Mouse (Mus musculus): ENCODE results near the gene Tbx4. TPM values are rescaled to one million over a fixed set of nuclear protein-coding genes. Genes with fewer than 3 reads are reported as not detected.

Tbx4 gene
- total RNA-seq (2015) (not detected in 2 replicates), total RNA-seq (2017) (not detected in 2 replicates)

DNA sequence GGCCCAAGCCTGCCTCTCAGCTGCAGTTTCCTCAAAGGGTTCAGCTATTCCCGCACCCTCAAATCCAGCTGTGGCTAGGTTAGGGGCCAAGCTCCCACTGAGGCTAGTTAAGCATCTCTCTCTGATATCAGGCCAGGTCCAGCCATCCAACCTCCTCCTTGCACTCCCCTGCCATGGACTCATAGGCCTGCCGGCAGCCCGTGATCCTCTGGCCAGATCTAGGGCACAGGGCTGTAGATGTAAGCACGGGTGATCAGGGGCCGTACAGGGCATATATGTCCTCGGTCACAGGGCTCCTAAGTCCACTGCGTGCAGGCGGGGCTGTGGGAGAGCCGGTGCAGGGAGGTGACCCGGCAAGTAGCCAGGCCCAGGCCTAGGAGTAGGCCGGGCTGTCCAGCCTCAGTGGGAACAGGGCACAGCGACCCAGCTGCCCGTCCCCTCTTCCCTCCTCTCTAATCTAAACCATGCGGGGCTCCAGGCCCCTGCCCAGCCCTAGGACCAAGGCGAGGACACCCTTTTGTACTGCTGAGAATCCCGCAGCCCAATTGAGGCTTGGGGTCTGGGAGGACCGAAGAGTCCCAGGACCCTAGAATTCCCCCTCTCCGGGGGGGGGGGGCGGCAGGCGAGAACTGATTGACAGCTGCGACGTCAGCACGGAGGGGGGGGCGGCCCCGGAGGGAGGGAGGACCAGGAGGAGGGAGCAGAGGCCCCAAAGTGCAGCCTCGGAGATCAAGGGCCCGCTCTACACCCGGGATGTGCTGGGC is at the start of gene Tbx4:
Gene Tbx4, plus strand, starts transcription at position 758 of the 764 bp plus-strand sequence.
- ATAC-seq (ENCODE audit: poor library complexity, severe bottlenecking) = no peak

DNA sequence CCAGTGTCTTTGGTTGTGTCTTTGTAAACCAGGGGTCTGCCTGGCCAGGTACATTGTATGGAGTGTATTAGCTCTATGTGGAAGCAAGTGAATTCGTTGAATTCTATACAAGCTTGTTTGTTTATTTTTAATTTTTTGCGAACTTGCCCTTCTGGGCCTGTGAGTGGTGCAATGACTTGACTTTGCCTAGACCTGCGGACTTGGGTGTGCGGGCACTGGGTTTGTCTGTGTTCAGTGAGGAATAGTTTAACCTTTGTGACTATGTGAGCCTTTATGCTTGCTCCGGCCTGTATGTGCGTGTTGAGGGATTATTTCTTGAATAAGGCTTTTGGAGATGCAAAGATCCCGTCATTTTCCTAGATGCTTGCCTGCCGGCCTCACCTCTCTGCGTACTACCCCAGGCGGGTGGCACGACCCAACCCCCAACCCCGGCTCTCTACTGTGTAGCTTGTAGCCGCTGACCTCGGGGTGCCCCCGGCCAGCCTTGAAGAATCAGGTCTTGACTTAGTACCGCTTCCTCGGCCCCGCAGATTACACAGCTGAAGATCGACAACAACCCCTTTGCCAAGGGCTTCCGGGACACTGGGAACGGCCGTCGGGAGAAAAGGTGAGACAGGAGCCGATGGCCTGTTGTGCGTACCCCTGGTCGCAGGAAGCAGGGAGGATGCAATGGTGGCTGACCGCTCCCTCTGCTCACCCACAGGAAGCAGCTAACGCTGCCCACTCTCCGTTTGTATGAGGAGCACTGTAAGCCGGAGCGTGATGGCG is 49.5 kb upstream of the Tbx4 start:
- ATAC-seq (ENCODE audit: poor library complexity, severe bottlenecking) = no peak

DNA sequence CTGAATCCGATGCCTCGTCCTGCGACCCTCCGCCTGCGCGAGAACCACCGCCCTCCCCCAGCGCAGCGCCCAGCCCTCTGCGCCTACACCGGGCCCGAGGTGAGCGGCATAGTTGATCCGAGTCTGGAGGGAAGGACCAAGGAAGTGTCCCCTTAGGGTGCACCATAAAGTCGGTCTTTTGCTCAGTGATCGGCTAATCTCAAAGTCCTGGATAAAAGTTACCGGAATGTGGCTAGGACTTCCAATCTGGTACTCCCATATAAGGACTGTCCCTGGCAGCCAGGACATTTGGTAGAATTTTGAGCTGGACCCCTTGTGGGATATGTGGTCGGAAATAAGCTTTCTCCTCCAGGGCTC is 49.0 kb upstream of the Tbx4 start:
- ATAC-seq (ENCODE audit: poor library complexity, severe bottlenecking) = no peak

DNA sequence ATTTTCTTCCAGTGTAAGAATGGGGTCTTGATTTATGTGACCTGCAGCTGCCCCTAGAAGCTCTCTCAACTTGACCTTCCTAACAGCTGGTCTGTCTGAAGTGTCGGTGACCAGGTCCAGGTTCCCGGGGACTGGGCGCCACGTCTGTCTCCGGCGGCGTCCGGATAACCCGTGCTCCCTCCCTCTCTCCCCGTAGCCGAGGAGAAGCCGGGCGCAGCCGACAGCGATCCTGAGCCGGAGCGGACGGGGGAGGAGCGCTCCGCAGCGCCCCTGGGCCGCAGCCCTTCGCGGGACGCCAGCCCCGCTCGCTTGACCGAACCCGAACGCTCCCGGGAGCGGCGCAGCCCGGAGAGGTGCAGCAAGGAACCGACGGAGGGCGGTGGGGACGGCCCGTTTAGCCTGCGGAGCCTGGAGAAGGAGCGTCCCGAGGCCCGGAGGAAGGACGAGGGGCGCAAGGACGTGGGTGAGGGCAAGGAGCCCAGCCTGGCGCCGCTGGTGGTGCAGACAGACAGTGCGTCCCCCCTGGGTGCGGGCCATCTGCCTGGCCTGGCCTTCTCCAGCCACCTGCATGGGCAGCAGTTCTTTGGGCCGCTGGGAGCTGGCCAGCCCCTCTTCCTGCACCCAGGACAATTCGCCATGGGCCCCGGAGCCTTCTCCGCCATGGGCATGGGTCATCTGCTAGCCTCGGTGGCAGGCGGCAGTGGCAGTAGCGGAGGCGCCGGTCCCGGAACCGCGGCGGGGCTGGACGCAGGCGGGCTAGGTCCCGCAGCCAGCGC is 48.4 kb upstream of the Tbx4 start:
- no peak for ATAC-seq (ENCODE audit: poor library complexity, severe bottlenecking)

DNA sequence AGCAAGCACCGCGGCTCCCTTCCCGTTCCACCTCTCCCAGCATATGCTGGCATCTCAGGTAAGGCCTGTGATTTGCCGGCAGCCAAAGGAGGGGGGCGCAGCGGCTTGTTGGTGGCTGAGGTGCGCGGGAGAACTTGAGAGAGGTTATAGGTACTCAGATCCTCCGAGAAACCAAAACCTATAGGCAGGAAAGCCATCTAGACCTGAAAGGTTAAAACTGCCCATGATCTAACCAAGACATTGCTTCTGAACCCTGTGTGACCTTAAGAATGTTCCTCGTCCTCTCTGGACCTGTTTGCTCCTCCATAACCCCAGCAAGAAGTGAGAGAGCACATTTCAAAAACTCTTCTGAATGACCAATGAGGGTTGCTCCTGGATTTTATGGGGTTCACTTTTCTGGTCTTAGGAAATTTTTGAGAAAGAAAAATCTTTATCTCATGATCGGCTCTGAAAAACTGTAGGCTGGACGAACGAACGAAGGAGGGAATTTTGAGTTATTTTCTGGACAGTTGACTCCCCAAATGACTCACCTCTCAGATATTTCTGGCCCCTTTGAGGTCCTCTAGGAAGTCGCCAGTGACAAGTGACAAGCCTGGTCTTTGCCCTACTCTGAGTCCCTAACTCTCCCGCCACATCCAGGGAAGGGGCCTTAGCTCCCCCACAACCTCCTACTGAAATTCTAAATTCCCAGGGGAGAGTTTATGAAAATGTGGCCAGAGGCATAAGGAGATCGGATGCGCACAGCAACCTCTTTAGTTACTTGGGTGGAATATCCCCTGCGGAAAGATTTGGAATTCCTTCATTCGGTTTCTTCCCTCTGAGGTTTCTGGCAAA is 47.6 kb upstream of the Tbx4 start:
- ATAC-seq (ENCODE audit: poor library complexity, severe bottlenecking) = no peak

DNA sequence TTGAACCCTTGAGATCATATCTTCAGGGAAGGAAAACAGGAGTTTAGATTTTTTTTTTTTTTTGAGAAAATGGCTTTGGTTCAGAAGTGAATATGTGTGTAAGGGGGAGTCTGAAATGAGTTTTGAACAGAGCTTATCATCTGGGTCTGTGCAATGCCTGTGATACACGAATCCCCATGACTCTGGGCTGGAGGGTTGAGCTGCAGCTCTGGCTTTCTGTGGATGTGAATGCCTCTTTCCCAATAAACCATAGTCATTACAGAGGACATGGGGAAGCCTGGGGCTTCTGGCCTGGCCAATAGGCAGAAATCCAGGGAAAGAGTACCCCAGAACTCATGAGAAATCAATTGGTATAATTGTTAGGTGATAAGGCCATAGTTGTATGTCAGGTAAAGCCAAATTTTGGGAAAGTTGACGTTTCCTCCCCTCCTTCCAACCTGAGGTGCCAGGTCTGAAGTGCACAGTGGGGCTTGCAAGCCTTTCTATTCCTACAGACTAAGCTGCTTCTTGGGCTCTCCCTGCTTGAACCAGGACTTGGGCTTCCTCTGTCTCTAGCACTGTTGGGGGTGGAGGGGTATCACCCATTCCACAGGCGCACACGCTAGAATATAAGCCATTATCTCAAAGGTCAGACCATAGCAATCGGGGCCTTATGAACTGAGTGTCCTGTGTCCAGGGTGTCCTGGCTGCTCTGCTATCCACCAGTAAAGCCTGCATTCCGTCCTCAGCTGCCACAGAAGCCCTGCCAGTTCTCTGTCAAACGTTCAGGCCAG is 46.8 kb upstream of the Tbx4 start:
- no peak for ATAC-seq (ENCODE audit: poor library complexity, severe bottlenecking)

DNA sequence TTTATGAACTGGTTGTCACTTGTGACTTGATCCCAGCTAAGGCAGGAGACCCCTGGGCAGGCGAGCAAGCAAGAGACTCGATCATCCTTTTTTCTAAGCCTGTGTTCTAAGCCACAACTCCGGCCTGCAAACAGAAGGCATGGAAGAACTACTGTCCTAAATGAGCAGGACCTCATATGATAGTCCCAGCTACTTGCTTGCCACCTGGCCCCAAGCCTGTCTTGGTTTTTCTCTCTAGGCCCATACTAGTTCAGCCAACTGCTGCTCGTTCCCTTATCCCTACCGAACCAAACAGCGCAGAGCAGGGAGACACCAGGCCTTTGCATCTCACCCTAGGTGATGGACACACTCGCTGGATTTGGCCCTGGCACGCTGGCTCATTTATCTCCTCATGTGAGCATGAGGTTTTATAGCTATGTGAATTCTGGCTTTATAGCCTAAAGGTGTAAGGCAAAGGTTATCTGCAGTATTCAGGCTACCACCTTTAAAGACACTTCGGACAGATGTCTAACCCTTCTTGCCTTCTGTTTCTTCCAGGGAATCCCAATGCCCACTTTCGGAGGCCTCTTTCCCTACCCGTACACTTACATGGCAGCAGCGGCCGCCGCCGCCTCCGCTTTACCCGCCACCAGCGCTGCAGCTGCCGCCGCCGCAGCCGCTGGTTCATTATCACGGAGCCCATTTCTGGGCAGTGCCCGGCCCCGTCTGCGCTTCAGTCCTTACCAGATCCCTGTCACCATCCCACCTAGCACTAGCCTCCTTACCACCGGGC is 46.0 kb upstream of the Tbx4 start:
- no peak for ATAC-seq (ENCODE audit: poor library complexity, severe bottlenecking)

DNA sequence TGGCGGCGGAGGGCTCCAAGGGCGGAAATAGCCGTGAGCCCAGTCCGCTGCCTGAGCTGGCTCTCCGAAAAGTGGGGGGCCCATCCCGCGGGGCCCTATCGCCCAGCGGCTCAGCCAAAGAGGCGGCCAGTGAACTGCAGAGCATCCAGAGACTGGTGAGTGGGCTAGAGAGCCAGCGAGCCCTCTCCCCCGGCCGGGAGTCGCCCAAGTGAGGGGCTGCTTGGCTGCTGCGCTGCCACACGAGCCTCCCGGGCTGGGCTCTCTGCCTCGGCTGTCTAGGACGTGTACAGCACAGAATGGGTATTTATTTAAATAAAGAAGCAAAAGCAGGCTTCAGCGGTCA is 45.4 kb upstream of the Tbx4 start:
- no peak for ATAC-seq (ENCODE audit: poor library complexity, severe bottlenecking)

DNA sequence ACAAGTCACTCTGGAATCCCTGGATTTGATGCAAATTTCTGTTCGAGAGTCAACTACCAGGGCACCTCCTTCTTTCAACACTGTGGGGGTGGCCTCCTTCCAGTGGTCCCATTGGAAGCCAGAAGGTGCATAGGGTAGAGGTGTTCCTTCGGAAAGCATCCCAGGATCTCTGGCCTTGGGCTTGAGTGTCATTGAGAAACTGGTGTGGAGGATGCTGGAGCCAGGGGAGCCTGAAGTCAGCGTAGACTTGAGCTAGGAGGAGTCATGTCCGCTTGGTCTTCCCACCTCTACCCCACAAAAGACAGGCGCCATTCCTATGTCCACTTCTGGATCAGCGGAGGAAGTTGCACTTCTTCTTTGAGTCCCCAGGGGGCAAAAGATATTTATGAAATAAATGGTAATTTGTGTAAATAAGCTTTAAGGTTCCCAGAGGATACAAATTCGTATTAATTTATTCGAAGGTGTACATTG is 45.0 kb upstream of the Tbx4 start:
- ATAC-seq (ENCODE audit: poor library complexity, severe bottlenecking) = no peak

DNA sequence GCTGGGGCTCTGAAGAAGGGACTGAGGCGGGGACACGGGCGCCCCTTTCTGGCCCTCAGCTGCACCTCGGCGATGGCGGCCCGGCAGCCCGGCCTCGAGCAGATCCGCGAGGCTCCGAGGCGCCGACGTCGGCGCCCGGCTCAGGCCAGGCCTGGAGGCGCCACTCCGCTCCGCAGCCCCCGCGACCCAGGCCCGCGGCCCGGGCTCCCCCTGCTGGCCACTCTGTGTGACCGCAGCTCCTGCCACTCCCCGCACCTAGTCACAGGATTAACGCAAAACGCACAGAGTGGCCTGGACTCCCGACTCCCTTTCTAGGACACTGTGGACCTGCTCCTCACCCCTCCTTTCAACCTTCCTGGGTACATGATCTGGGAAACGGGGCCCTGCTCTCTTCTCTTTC is 44.2 kb upstream of the Tbx4 start:
- peak; percentile 68 for ATAC-seq (ENCODE audit: poor library complexity, severe bottlenecking)

DNA sequence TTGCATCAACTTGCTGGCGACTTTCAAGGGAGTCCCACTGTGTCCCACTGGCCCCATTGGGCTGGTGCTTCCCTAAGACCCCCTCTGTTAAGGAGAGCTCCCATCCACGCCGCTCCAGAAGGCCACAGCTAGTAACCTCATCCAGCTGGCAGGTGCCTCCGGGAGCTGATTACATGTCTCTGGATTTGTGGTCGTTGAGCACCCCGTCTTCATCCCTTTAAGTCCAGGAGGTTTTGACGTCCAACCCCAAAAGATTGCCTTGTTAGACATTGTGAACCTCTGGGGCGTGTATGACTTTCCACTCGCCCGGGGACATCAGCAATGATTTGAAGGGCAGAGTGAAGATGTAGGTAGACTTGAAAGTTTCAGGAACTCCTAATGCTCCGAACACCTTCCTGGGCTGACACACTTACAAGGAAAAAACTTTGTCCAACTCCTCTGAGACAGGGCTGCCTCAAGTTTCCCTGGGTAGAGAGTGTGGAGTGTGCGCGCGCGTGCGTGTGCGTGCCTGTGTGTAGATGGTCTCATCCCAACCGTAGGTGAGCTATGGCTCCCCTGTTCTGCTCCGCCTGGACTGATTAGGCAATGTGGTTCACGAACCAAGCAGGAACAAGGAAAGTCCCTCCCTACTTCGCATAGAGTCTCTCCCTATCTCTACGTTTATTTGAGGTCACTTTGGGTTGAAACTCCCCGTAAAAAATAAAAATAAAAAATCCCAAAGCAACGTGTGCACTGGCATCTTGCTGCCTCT is 43.5 kb upstream of the Tbx4 start:
- no peak for ATAC-seq (ENCODE audit: poor library complexity, severe bottlenecking)

DNA sequence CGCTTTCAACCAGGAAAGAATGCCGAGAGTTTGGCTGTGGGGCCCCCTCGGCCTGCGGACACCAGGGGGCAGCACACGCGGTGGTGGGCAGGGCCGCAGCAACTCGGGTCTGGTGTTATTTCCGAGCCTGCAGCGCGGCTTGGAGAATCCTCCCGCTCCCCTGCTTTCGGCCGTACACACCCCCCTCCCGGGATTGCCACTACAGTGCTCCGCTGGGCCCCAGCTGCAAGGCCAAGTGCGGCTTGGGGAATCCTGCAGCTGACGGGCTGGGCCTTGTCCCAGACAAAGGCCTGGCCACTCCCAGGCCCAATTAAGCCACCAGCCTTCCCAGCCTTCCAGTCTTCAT is 42.9 kb upstream of the Tbx4 start:
- ATAC-seq (ENCODE audit: poor library complexity, severe bottlenecking) = peak; percentile 66

DNA sequence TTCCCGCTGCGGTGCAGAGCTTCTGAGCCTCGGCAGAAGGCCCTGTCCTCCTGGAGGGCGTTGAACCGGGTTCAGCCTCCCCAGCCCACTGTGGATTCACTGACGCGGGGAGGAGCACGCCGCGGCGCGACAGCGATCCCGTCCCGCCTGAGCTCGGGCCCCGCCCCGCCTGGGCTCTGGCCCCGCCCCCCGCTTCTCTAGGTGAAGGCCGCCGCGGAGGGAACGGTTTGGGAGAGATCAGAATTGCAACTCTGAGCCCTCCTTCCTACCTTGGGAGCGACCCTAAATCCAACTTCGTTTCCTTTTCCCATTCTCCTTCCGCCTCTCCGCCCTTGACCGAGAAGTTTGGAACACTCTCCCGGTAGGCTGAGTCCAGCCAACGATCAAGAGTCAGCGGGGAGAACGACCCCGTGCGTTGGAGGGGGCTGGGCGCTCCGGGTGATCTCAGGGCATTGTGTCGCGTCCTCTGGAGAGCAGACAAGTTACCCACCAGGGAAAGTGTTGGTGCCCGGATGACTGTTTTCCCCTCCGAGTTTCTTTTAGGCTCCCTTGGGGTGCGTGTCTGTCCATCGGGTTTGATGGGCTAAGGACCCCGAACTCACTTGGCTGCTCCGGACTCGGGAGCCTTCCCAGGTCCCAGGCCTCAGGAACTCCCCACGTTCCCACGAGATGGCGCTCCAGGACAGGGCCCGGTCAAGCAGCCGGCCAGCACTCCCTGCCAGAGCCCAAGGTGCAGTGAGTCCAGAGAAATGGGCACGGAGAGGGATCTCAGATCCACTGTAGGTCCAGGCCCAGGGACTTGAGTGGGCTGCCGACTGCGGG is 41.9 kb upstream of the Tbx4 start:
- ATAC-seq (ENCODE audit: poor library complexity, severe bottlenecking) = peak; percentile 54

DNA sequence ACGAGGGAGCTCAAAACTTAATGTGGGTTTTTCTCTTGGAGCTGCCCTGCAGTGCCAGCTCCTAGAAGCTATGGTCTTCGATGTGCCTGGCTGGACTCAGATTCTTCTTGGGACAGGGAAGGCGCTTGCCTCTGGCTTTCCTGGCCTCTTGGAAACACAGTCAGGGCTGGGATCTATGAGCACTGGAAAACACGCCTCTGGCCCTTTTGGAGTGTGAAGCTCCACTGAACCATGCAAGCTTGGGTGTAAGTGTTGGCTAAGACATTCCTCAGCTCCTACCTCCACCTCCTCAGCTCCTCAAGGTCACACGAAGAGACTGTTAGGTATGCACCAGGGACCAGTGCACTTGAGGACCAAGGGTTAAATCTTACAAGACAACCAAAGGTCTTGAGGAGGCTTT is 41.3 kb upstream of the Tbx4 start:
- no peak for ATAC-seq (ENCODE audit: poor library complexity, severe bottlenecking)

DNA sequence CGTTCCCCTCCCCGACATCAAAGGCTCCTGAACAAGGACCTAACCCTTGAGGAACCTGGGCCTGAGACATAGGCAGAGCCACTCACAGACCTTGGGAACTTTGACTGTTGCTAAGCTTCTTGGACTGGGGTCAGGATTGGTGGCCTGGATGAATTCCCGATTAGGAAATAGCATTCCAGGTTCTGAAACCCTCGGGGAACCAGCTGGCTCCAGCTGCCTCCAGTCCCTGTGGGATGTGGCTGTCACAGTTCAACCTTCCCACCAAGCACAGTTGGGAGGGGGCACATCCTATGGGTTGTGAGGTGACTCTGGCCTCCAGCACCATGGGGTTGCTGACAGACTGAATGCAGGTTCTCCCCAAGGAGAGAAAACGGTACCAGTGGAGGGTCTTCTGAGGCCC is 40.3 kb upstream of the Tbx4 start:
- no peak for ATAC-seq (ENCODE audit: poor library complexity, severe bottlenecking)

DNA sequence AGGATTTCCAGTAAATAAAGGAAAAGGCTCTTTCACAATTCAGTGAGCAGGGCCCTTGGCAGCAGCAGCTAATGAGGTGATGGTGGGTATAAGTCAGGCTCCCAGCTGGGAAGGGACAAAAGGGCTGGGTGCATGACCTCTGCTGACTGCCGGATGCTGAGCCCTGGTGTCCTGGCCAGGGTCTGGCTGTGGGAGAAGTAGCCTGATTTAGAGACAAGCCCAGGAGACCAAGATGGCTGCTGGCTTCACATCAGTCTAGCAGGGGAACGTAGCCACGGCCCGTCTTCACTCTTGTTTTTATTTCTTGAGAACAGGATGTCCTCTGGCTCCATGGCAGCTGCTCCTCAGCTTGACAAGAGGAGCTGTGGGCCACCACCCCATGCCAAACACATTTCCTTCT is 39.7 kb upstream of the Tbx4 start:
- no peak for ATAC-seq (ENCODE audit: poor library complexity, severe bottlenecking)

DNA sequence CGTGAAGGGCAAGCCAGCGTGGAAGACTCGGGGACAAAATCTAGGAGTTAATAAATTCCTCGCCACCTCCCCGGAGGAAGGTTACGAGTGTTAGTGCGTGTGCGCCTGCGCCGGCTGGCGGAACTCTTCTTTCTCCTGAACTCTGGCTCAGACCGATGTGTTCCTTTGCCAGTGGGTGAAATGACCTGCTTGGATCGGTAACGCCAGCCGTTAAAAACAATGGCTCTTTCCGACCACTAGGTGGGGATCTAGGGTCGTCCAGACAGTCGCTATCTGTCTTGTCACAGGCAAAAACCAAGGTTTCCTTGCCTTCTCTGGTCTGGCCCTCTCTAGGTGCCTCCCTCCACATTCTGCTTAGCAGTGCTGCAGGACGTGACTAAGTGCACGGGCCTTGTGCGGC is 37.2 kb upstream of the Tbx4 start:
- ATAC-seq (ENCODE audit: poor library complexity, severe bottlenecking) = peak; percentile 60

DNA sequence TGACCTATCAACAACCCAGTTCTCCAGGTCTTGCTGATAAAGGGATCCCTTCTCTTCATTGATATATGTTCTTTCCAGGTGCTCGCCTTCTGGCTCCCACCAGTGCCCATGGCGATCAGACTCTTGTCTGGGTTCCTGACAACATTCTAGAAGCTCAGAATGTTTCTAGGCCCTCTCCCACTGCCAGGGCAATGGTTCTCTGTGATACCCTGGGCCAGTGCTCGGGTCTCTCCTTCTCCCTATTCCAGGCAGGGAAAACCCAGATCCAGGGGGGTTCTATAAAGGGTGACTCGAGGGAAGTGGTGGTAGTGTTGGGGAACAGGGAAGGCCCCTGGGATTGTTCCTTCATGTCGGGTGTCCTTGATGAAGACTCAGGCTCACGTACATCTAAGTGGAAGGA is 36.0 kb upstream of the Tbx4 start, which contains the start of gene Gm11444:
Gene Gm11444, minus strand, starts transcription at position 101 of the 400 bp plus-strand sequence.
- ATAC-seq (ENCODE audit: poor library complexity, severe bottlenecking) = no peak

Data from megakaryocyte, adult 5-6 weeks (primary cell).